Mouse (Mus musculus): ENCODE measurements at regions not wholly inside any gene's neighbourhood (a gene's known extent, or its start where the extent isn't known, plus 50 kb on each side); places are given as distances from the start of the nearest gene placed in this dataset.

- H3K9ac ChIP-seq (replicated peaks), result no peak overlapping the region
- H3K27me3 ChIP-seq, result no peaks in the 10 kb centered on the region
- H3K4me2 ChIP-seq (replicated peaks), result no peak overlapping the region
- H3K36me3 ChIP-seq, result no peaks in the 10 kb centered on the region
- no peak overlapping the region for H3K4me3 ChIP-seq
- H3K4me1 ChIP-seq, result 0 out of 2 replicates have a peak, but pooled peaks cover 4% of the 10 kb centered on the region
- ATAC-seq (ENCODE audit: low FRiP score, low read depth), result no peak
- WGBS, result 68% methylated on average over 6 of the region's 6 CpGs
- H3K9me3 ChIP-seq, result no peaks in the 10 kb centered on the region
- no peak overlapping the region for H3K27ac ChIP-seq (replicated peaks)
These were observed 787.5 kb upstream of the Tenm3 start for GRCm38 (mm10) chr8:49631286-49631685.

GRCm38 (mm10) chr8:49627966-49628495, 784.3 kb upstream of the Tenm3 start:
- 0 out of 2 replicates have a peak, but pooled peaks cover 4% of the 10 kb centered on the region for H3K4me1 ChIP-seq
- no peak for ATAC-seq (ENCODE audit: low FRiP score, low read depth)
- 15% methylated on average over 10 of the region's 10 CpGs for WGBS
- H3K27ac ChIP-seq (replicated peaks), result no peak overlapping the region
- no peak overlapping the region for H3K9ac ChIP-seq (replicated peaks)
- H3K36me3 ChIP-seq, result no peaks in the 10 kb centered on the region
- no peaks in the 10 kb centered on the region for H3K27me3 ChIP-seq
- no peak overlapping the region for H3K4me3 ChIP-seq
- H3K4me2 ChIP-seq (replicated peaks), result no peak overlapping the region
- no peaks in the 10 kb centered on the region for H3K9me3 ChIP-seq

- WGBS, result 63% methylated on average over 2 of the region's 2 CpGs
These were observed 751.8 kb upstream of the Tenm3 start for GRCm38 (mm10) chr8:49595501-49595900.

GRCm38 (mm10) chr8:49567423-49567822, 723.7 kb upstream of the Tenm3 start:
- ATAC-seq (ENCODE audit: low FRiP score, low read depth), result no peak

More at GRCm38 (mm10) chr8:49595501-49595900, 751.8 kb upstream of the Tenm3 start:
- no peak overlapping the region for H3K9ac ChIP-seq (replicated peaks)
- H3K27me3 ChIP-seq, result no peaks in the 10 kb centered on the region
- H3K4me3 ChIP-seq, result no peak overlapping the region
- no peaks in the 10 kb centered on the region for H3K4me1 ChIP-seq
- H3K36me3 ChIP-seq, result no peaks in the 10 kb centered on the region
- H3K27ac ChIP-seq (replicated peaks), result no peak overlapping the region
- H3K4me2 ChIP-seq (replicated peaks), result no peak overlapping the region
- H3K9me3 ChIP-seq, result no peaks in the 10 kb centered on the region
- no peak for ATAC-seq (ENCODE audit: low FRiP score, low read depth)

GRCm38 (mm10) chr8:49563499-49564279, 719.9 kb upstream of the Tenm3 start:
- Histone ChIP-seq H3K9ac (replicated peaks) (no peak overlapping the region), H3K4me3 (no peak overlapping the region), H3K27me3 (no peaks in the 10 kb centered on the region), H3K36me3 (no peaks in the 10 kb centered on the region), H3K9me3 (no peaks in the 10 kb centered on the region), H3K4me1 (no peaks in the 10 kb centered on the region), H3K27ac (replicated peaks) (no peak overlapping the region), H3K4me2 (replicated peaks) (no peak overlapping the region)
- no peak for ATAC-seq (ENCODE audit: low FRiP score, low read depth)
- WGBS, result 91% methylated on average over 5 of the region's 5 CpGs

More at GRCm38 (mm10) chr8:49567423-49567822, 723.7 kb upstream of the Tenm3 start:
- no peaks in the 10 kb centered on the region for H3K9me3 ChIP-seq
- no peaks in the 10 kb centered on the region for H3K4me1 ChIP-seq
- no peaks in the 10 kb centered on the region for H3K36me3 ChIP-seq
- no peak overlapping the region for H3K9ac ChIP-seq (replicated peaks)
- no peak overlapping the region for H3K4me2 ChIP-seq (replicated peaks)
- 73% methylated on average over 3 of the region's 3 CpGs for WGBS
- no peak overlapping the region for H3K27ac ChIP-seq (replicated peaks)
- H3K4me3 ChIP-seq, result no peak overlapping the region
- H3K27me3 ChIP-seq, result no peaks in the 10 kb centered on the region

GRCm38 (mm10) chr8:49562976-49563375, 719.2 kb upstream of the Tenm3 start:
- Histone ChIP-seq H3K27ac (replicated peaks) (no peak overlapping the region), H3K9ac (replicated peaks) (no peak overlapping the region), H3K9me3 (no peaks in the 10 kb centered on the region), H3K4me2 (replicated peaks) (no peak overlapping the region), H3K4me3 (no peak overlapping the region), H3K27me3 (no peaks in the 10 kb centered on the region), H3K4me1 (no peaks in the 10 kb centered on the region), H3K36me3 (no peaks in the 10 kb centered on the region)
- WGBS, result 85% methylated on average over 4 of the region's 4 CpGs
- ATAC-seq (ENCODE audit: low FRiP score, low read depth), result no peak

GRCm38 (mm10) chr8:49555724-49556457, 712.1 kb upstream of the Tenm3 start:
- H3K36me3 ChIP-seq, result no peaks in the 10 kb centered on the region
- H3K9me3 ChIP-seq, result no peaks in the 10 kb centered on the region
- no peaks in the 10 kb centered on the region for H3K27me3 ChIP-seq
- no peak overlapping the region for H3K4me3 ChIP-seq
- H3K4me2 ChIP-seq (replicated peaks), result no peak overlapping the region
- no peak for ATAC-seq (ENCODE audit: low FRiP score, low read depth)
- 91% methylated on average over 7 of the region's 7 CpGs for WGBS
- H3K4me1 ChIP-seq, result no peaks in the 10 kb centered on the region
- no peak overlapping the region for H3K27ac ChIP-seq (replicated peaks)
- no peak overlapping the region for H3K9ac ChIP-seq (replicated peaks)

GRCm38 (mm10) chr8:49553175-49553574, 709.4 kb upstream of the Tenm3 start:
- Histone ChIP-seq H3K27me3 (no peaks in the 10 kb centered on the region), H3K36me3 (no peaks in the 10 kb centered on the region), H3K9me3 (no peaks in the 10 kb centered on the region), H3K4me1 (no peaks in the 10 kb centered on the region), H3K4me3 (no peak overlapping the region), H3K4me2 (replicated peaks) (no peak overlapping the region), H3K9ac (replicated peaks) (no peak overlapping the region), H3K27ac (replicated peaks) (no peak overlapping the region)
- WGBS, result 87% methylated on average over 3 of the region's 3 CpGs
- ATAC-seq (ENCODE audit: low FRiP score, low read depth), result no peak

- Histone ChIP-seq H3K4me1 (no peaks in the 10 kb centered on the region), H3K27ac (replicated peaks) (no peak overlapping the region), H3K9ac (replicated peaks) (no peak overlapping the region), H3K4me2 (replicated peaks) (no peak overlapping the region), H3K36me3 (no peaks in the 10 kb centered on the region), H3K4me3 (no peak overlapping the region), H3K9me3 (no peaks in the 10 kb centered on the region), H3K27me3 (no peaks in the 10 kb centered on the region)
- no peak for ATAC-seq (ENCODE audit: low FRiP score, low read depth)
- WGBS, result 88% methylated on average over 4 of the region's 4 CpGs
These were observed 699.6 kb upstream of the Tenm3 start for GRCm38 (mm10) chr8:49543321-49543720.

- H3K9me3 ChIP-seq, result no peaks in the 10 kb centered on the region
- H3K9ac ChIP-seq (replicated peaks), result no peak overlapping the region
- H3K4me3 ChIP-seq, result no peak overlapping the region
- WGBS, result 72% methylated on average over 5 of the region's 5 CpGs
- no peak for ATAC-seq (ENCODE audit: low FRiP score, low read depth)
- no peak overlapping the region for H3K4me2 ChIP-seq (replicated peaks)
- no peaks in the 10 kb centered on the region for H3K27me3 ChIP-seq
- H3K4me1 ChIP-seq, result no peaks in the 10 kb centered on the region
- H3K36me3 ChIP-seq, result no peaks in the 10 kb centered on the region
- no peak overlapping the region for H3K27ac ChIP-seq (replicated peaks)
These were observed 697.6 kb upstream of the Tenm3 start for GRCm38 (mm10) chr8:49541337-49541736.

GRCm38 (mm10) chr8:49533412-49534351, 689.9 kb upstream of the Tenm3 start:
- Histone ChIP-seq H3K27me3 (no peaks in the 10 kb centered on the region), H3K4me2 (replicated peaks) (no peak overlapping the region), H3K27ac (replicated peaks) (no peak overlapping the region), H3K36me3 (no peaks in the 10 kb centered on the region), H3K9me3 (no peaks in the 10 kb centered on the region), H3K4me1 (no peaks in the 10 kb centered on the region), H3K9ac (replicated peaks) (no peak overlapping the region), H3K4me3 (no peak overlapping the region)
- 63% methylated on average over 5 of the region's 5 CpGs for WGBS
- ATAC-seq (ENCODE audit: low FRiP score, low read depth), result no peak
